Mouse (Mus musculus): Measurements from ENCODE around the gene Dpysl4. TPM values are rescaled to one million over a fixed set of nuclear protein-coding genes. Genes with fewer than 3 reads are reported as not detected.

The Dpysl4 gene
- total and polyA plus RNA-seq, 2 experiments from 2014 or later = 125 to 142 TPM

GRCm38 (mm10) chr7:139079141-139079540 lies 6.7 kb upstream of the Dpysl4 start:
- H3K4me1 ChIP-seq (ENCODE audit: insufficient read depth) = peaks cover 16% of the 10 kb centered on the region
- no peaks in the 10 kb centered on the region for H3K9me3 ChIP-seq (ENCODE audit: low read length)
- no peak overlapping the region for H3K27ac ChIP-seq (ENCODE audit: low read depth, low read length)
- ATAC-seq (no peak), DNase-seq (no peak)
- H3K27me3 ChIP-seq (ENCODE audit: insufficient read depth, low read length) = no peaks in the 10 kb centered on the region
- H3K4me2 ChIP-seq (ENCODE audit: low read depth) = no peak overlapping the region
- H3K4me3 ChIP-seq (ENCODE audit: low read depth, low read length) = no peak overlapping the region
- H3K9ac ChIP-seq = no peak overlapping the region
- TF ChIP-seq CTCF (IDR thresholded peaks at IDR 0.05; ENCODE audit: low read depth) = no peak
- WGBS = 81% methylated on average over 7 of the region's 7 CpGs
- H3K36me3 ChIP-seq (ENCODE audit: insufficient read depth) = no peaks in the 10 kb centered on the region

DNA sequence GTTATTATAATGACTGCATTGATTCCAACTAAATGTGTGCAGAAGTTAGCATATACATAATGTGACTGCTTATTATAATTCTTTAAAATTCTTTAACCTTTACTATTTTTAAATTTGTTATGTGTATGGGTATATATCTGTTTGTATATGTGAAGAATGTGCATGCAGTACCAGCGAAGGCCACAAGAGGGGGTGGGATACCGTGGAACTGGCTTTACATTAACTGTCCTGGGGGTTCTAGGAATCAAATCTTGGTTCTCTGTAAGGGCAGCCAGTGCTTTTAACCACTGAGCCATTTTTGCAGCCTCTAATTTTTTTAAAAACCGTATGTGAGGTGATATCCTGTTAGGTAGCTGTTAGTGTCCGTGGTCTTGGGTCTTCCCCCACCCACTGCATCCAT lies 5.1 kb upstream of the Dpysl4 start:
- H3K27ac ChIP-seq (ENCODE audit: low read depth, low read length) = no peak overlapping the region
- TF ChIP-seq CTCF (IDR thresholded peaks at IDR 0.05; ENCODE audit: low read depth) = peak; percentile 68
- no peak overlapping the region for H3K4me2 ChIP-seq (ENCODE audit: low read depth)
- no peak overlapping the region for H3K9ac ChIP-seq
- no peaks in the 10 kb centered on the region for H3K9me3 ChIP-seq (ENCODE audit: low read length)
- no peaks in the 10 kb centered on the region; the same call in 1 of the 2 replicates for H3K36me3 ChIP-seq (ENCODE audit: insufficient read depth)
- peaks cover 16% of the 10 kb centered on the region for H3K4me1 ChIP-seq (ENCODE audit: insufficient read depth)
- peak; percentile 47 for DNase-seq
- H3K4me3 ChIP-seq (ENCODE audit: low read depth, low read length) = no peak overlapping the region
- 72% methylated on average over 4 of the region's 4 CpGs for WGBS
- H3K27me3 ChIP-seq (ENCODE audit: insufficient read depth, low read length) = no peaks in the 10 kb centered on the region
- ATAC-seq = no peak

DNA sequence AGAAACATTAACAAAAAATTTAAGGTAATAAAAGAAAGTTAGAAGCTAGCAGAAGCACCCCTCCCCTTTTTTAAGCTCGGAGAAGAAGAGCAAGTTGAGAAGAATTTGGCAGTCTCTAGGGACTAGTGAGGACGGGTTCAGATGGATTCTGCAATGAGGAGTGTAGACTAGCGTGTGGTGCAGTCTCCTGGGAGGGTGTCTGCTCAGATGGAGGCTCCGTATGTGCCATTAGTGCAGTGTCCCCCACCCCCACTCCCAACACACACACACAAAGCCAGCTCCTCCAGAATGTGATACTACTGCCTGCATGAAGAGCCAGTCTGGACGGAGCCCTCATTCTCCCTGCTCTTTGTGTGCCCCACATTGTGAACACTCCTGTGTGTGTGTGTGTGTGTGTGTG lies 4.6 kb upstream of the Dpysl4 start:
- no peak overlapping the region for H3K9ac ChIP-seq
- no peak overlapping the region for H3K4me3 ChIP-seq (ENCODE audit: low read depth, low read length)
- no peaks in the 10 kb centered on the region for H3K27me3 ChIP-seq (ENCODE audit: insufficient read depth, low read length)
- peaks cover 16% of the 10 kb centered on the region for H3K4me1 ChIP-seq (ENCODE audit: insufficient read depth)
- 47% methylated on average over 5 of the region's 5 CpGs for WGBS
- no peaks in the 10 kb centered on the region for H3K9me3 ChIP-seq (ENCODE audit: low read length)
- H3K27ac ChIP-seq (ENCODE audit: low read depth, low read length) = no peak overlapping the region
- DNase-seq (peak; percentile 40), ATAC-seq (peak; percentile 47)
- no peaks in the 10 kb centered on the region; the same call in 1 of the 2 replicates for H3K36me3 ChIP-seq (ENCODE audit: insufficient read depth)
- H3K4me2 ChIP-seq (ENCODE audit: low read depth) = no peak overlapping the region
- TF ChIP-seq CTCF (IDR thresholded peaks at IDR 0.05; ENCODE audit: low read depth) = no peak

GRCm38 (mm10) chr7:139082281-139082680 lies 3.5 kb upstream of the Dpysl4 start:
- H3K9ac ChIP-seq = no peak overlapping the region
- H3K9me3 ChIP-seq (ENCODE audit: low read length) = no peaks in the 10 kb centered on the region
- peaks cover 21% of the 10 kb centered on the region for H3K4me1 ChIP-seq (ENCODE audit: insufficient read depth)
- TF ChIP-seq CTCF (IDR thresholded peaks at IDR 0.05; ENCODE audit: low read depth) = no peak
- 53% methylated on average over 8 of the region's 8 CpGs for WGBS
- no peaks in the 10 kb centered on the region; the same call in 1 of the 2 replicates for H3K36me3 ChIP-seq (ENCODE audit: insufficient read depth)
- H3K27me3 ChIP-seq (ENCODE audit: insufficient read depth, low read length) = no peaks in the 10 kb centered on the region
- H3K27ac ChIP-seq (ENCODE audit: low read depth, low read length) = no peak overlapping the region
- DNase-seq (no peak), ATAC-seq (no peak)
- H3K4me3 ChIP-seq (ENCODE audit: low read depth, low read length) = no peak overlapping the region
- no peak overlapping the region for H3K4me2 ChIP-seq (ENCODE audit: low read depth)

GRCm38 (mm10) chr7:139084316-139084715 lies 1.5 kb upstream of the Dpysl4 start:
- H3K4me3 ChIP-seq (ENCODE audit: low read depth, low read length) = no peak overlapping the region
- no peak for TF ChIP-seq CTCF (IDR thresholded peaks at IDR 0.05; ENCODE audit: low read depth)
- H3K36me3 ChIP-seq (ENCODE audit: insufficient read depth) = no peaks in the 10 kb centered on the region; the same call in 1 of the 2 replicates
- DNase-seq = no peak
- H3K4me2 ChIP-seq (ENCODE audit: low read depth) = no peak overlapping the region
- H3K27me3 ChIP-seq (ENCODE audit: insufficient read depth, low read length) = no peaks in the 10 kb centered on the region
- H3K4me1 ChIP-seq (ENCODE audit: insufficient read depth) = peaks cover 14% of the 10 kb centered on the region
- H3K27ac ChIP-seq (ENCODE audit: low read depth, low read length) = no peak overlapping the region
- no peak for ATAC-seq
- no peak overlapping the region for H3K9ac ChIP-seq
- no peaks in the 10 kb centered on the region for H3K9me3 ChIP-seq (ENCODE audit: low read length)
- WGBS = 51% methylated on average over 1 of the region's 1 CpGs

- Histone ChIP-seq H3K9me3 (ENCODE audit: low read length) (no peaks in the 10 kb centered on the region), H3K27ac (ENCODE audit: low read depth, low read length) (peak overlapping the region; percentile 79), H3K4me3 (ENCODE audit: low read depth, low read length) (peak overlapping the region; percentile 75), H3K4me2 (ENCODE audit: low read depth) (peak overlapping the region; percentile 58), H3K9ac (peak overlapping the region; percentile 84), H3K4me1 (ENCODE audit: insufficient read depth) (peaks cover 14% of the 10 kb centered on the region), H3K27me3 (ENCODE audit: insufficient read depth, low read length) (no peaks in the 10 kb centered on the region), H3K36me3 (ENCODE audit: insufficient read depth) (peaks cover 18% of the 10 kb centered on the region)
- 2% methylated on average over 61 of the region's 61 CpGs for WGBS
- ATAC-seq = peak; percentile 74
- TF ChIP-seq CTCF (IDR thresholded peaks at IDR 0.05; ENCODE audit: low read depth) = no peak
- peak; percentile 41 for DNase-seq
These were observed 676 bp downstream of the Dpysl4 start for GRCm38 (mm10) chr7:139086195-139087158.

GRCm38 (mm10) chr7:139087801-139088200 lies 2.0 kb downstream of the Dpysl4 start:
- H3K36me3 ChIP-seq (ENCODE audit: insufficient read depth) = peaks cover 30% of the 10 kb centered on the region
- WGBS = 11% methylated on average over 2 of the region's 2 CpGs
- H3K4me1 ChIP-seq (ENCODE audit: insufficient read depth) = peaks cover 14% of the 10 kb centered on the region
- H3K4me3 ChIP-seq (ENCODE audit: low read depth, low read length) = no peak overlapping the region
- 0 out of 2 replicates have a peak overlapping the region, but pooled peaks have one; percentile 84 for H3K9ac ChIP-seq
- H3K27me3 ChIP-seq (ENCODE audit: insufficient read depth, low read length) = no peaks in the 10 kb centered on the region
- H3K4me2 ChIP-seq (ENCODE audit: low read depth) = peak overlapping the region; percentile 58
- ATAC-seq (peak; percentile 67), DNase-seq (peak; percentile 69)
- H3K27ac ChIP-seq (ENCODE audit: low read depth, low read length) = no peak overlapping the region
- no peaks in the 10 kb centered on the region for H3K9me3 ChIP-seq (ENCODE audit: low read length)
- no peak for TF ChIP-seq CTCF (IDR thresholded peaks at IDR 0.05; ENCODE audit: low read depth)

All from forebrain, postnatal 0 days (tissue).